Mouse (Mus musculus) CH12.LX (cell line): ENCODE results near the gene Appl2.

Source experiments
- CTCF ChIP-seq, 2 experiments: IDR thresholded peaks in 1 of 2; conservative IDR thresholded peaks in 1 of 2; 2 replicates each; pipeline ENCODE4 v1.5.1; 2011 to 2012; ENCODE audit warnings: low read depth in 2 of 2, low read length in 2 of 2, improper control_type of control experiment in 1 of 2, inconsistent platforms in 1 of 2, mild to moderate bottlenecking in 1 of 2, moderate library complexity in 1 of 2
- JUND ChIP-seq: conservative IDR thresholded peaks from 2 replicates; pipeline ENCODE4 v1.6.1; 2011; ENCODE audit warnings: low read depth, low read length, improper control_type of control experiment
- MEF2A ChIP-seq: IDR thresholded peaks from 2 replicates; pipeline ENCODE4 v1.6.1; 2014; ENCODE audit warnings: low read depth, mild to moderate bottlenecking, inconsistent platforms, low read length, improper control_type of control experiment, borderline replicate concordance
- POLR2A ChIP-seq: IDR thresholded peaks from 2 replicates; pipeline ENCODE4 v1.6.1; 2011; ENCODE audit warnings: low read depth, mild to moderate bottlenecking, improper control_type of control experiment, low read length
- RAD21 ChIP-seq: IDR thresholded peaks from 2 replicates; pipeline ENCODE4 v1.6.1; 2011; ENCODE audit warnings: low read depth, mild to moderate bottlenecking, low read length, improper control_type of control experiment, moderate library complexity
- SMC3 ChIP-seq: IDR thresholded peaks from 2 replicates; pipeline ENCODE4 v1.6.1; 2011; ENCODE audit warnings: low read depth, low read length, improper control_type of control experiment
- UBTF ChIP-seq: IDR thresholded peaks from 2 replicates; pipeline ENCODE4 v1.6.1; 2012; ENCODE audit warnings: low read depth, mild to moderate bottlenecking, inconsistent platforms, low read length, improper control_type of control experiment, moderate library complexity

- TF ChIP-seq CTCF (conservative IDR thresholded peaks at IDR 0.05 in 1 of 2, IDR thresholded peaks at IDR 0.05 in 1 of 2; ENCODE audit: low read depth in 2 of 2, low read length in 2 of 2) (no peak), SMC3 (no peak), POLR2A (no peak), RAD21 (no peak), JUND (no peak), UBTF (no peak), MEF2A (no peak)
Observed at GRCm38 (mm10) chr10:83696226-83696625, 47.7 kb upstream of the Appl2 start.
